Mouse (Mus musculus) urinary bladder, adult 2 months (tissue): ENCODE results near the gene Atl3. TPM values are rescaled to one million over a fixed set of nuclear protein-coding genes. Genes with fewer than 3 reads are reported as not detected.

Experiments
- DNase-seq: peaks from one replicate; pipeline ENCODE4 v3.0.0; 2022; ENCODE audit warnings: low spot score
- polyA plus RNA-seq: library from polyadenylated mRNA; depleted of rRNA; stranded (reverse); fragments of >200 nt; gene quantifications from 2 replicates; pipeline ENCODE4 v1.2.3, GENCODE M21; 2012

Atl3 gene
- polyA plus RNA-seq, 1 experiment = 53.8 TPM

GRCm38 (mm10) chr19:7498816-7499215, 5.0 kb downstream of the Atl3 start:
- no peak for DNase-seq

GRCm38 (mm10) chr19:7500701-7501100, 6.9 kb downstream of the Atl3 start:
- DNase-seq = no peak

GRCm38 (mm10) chr19:7502432-7502831, 8.6 kb downstream of the Atl3 start:
- no peak for DNase-seq

- DNase-seq = no peak
These were observed 12.5 kb downstream of the Atl3 start for GRCm38 (mm10) chr19:7506321-7506720.

- DNase-seq = no peak
These were observed 14.2 kb downstream of the Atl3 start for GRCm38 (mm10) chr19:7508026-7508425.

- DNase-seq = no peak
These were observed 22.6 kb downstream of the Atl3 start for GRCm38 (mm10) chr19:7516437-7516836.

GRCm38 (mm10) chr19:7521619-7522018, 27.8 kb downstream of the Atl3 start:
- DNase-seq = no peak

- no peak for DNase-seq
These were observed 29.0 kb downstream of the Atl3 start for GRCm38 (mm10) chr19:7522856-7523255.

GRCm38 (mm10) chr19:7523292-7523691, 29.5 kb downstream of the Atl3 start:
- DNase-seq = no peak

- DNase-seq = no peak
These were observed 29.9 kb downstream of the Atl3 start for GRCm38 (mm10) chr19:7523781-7524180.

- DNase-seq = no peak
These were observed 31.0 kb downstream of the Atl3 start for GRCm38 (mm10) chr19:7524879-7525278.

GRCm38 (mm10) chr19:7528639-7529428, 35.0 kb downstream of the Atl3 start:
- no peak for DNase-seq

- DNase-seq = no peak
These were observed 38.1 kb downstream of the Atl3 start for GRCm38 (mm10) chr19:7531906-7532305.

- DNase-seq = no peak
These were observed 40.1 kb downstream of the Atl3 start for GRCm38 (mm10) chr19:7533891-7534290.

GRCm38 (mm10) chr19:7548924-7549323, 55.1 kb downstream of the Atl3 start:
- no peak for DNase-seq

- DNase-seq = no peak
These were observed 57.9 kb downstream of the Atl3 start for GRCm38 (mm10) chr19:7551550-7552300.

GRCm38 (mm10) chr19:7552301-7552673, 58.4 kb downstream of the Atl3 start:
- no peak for DNase-seq

- DNase-seq = no peak
These were observed 59.6 kb downstream of the Atl3 start for GRCm38 (mm10) chr19:7553441-7553840.

GRCm38 (mm10) chr19:7554881-7555280, 61.0 kb downstream of the Atl3 start:
- no peak for DNase-seq

- DNase-seq = no peak
These were observed 62.8 kb downstream of the Atl3 start for GRCm38 (mm10) chr19:7556641-7557040.

GRCm38 (mm10) chr19:7557328-7557822, 63.5 kb downstream of the Atl3 start, which contains the start of gene Pla2g16:
TSS of gene Pla2g16 (plus strand) at chr19:7557459.
- peak; percentile 65 for DNase-seq

- DNase-seq = no peak
These were observed 64.0 kb downstream of the Atl3 start for GRCm38 (mm10) chr19:7557844-7558243.

GRCm38 (mm10) chr19:7558675-7559074, 64.8 kb downstream of the Atl3 start:
- DNase-seq = no peak
